Mouse (Mus musculus): ENCODE data around the gene Map3k14.
A peak's percentile ranks its signal among the peaks of the same experiment; 100 is the strongest.

The Map3k14 gene

DNA sequence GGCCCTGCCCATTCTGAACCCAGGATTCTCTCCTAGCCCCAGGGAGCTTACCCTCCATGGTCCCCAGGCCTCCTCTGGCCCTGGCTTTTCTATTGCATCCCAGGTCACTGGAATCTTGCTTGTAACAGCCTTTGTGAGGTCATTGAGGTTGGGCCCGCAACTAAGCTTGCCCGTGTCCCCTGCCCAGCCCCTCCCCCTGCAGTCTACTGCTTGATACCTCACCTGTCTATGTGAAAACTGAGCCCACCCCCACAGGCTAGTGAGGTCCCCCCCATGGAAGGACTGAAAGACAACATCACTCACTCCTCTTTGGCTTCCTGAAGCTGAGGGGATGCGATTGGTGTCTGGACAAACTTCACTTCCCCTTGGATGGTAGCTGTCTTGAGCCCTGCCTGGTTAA is 58.8 kb downstream of the Map3k14 start, which contains the start of gene 1700023F06Rik:
Gene 1700023F06Rik, minus strand, starts transcription at position 101 of the 400 bp plus-strand sequence.
- DNase-seq (ENCODE audit: low spot score), result no peak

DNA sequence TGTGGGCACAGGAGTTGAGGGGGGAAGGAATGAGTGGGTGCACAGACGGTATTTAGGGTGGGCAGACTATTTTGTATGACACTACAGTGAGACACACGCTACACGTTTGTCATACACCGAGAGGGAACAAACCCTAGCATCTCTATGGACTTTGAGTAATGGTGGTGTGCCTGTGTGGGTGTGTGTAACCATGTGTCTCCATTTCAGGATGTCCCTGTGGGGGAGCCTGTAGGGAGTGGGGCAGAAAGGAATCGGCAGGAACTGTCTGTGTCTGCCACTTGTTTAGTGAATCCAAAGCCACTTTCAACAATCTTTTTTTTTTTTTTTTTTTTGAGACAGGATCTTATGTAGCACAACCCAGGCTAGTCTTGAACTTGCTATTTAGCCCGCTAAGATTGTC is 61.1 kb downstream of the Map3k14 start:
- DNase-seq (ENCODE audit: low spot score), result no peak

DNA sequence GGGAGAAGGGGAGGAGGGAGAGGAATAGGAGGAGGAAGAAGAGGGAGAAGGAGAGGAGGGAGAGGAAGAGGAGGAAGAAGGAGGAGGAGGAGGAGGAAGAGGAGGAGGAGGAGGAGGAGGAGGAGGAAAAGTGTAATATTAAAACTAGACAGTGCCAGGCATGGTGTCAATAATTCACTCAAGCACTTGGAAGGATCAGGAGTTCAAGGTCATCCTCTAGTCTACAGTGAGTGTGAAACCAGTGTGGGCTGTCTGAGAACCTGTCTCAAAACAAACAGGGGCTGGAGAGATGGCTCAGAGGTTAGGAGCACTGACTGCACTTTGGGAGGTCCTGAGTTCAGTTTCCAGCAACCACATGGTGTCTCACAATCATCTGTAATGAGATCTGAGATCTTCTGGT is 64.9 kb downstream of the Map3k14 start:
- DNase-seq (ENCODE audit: low spot score), result no peak

DNA sequence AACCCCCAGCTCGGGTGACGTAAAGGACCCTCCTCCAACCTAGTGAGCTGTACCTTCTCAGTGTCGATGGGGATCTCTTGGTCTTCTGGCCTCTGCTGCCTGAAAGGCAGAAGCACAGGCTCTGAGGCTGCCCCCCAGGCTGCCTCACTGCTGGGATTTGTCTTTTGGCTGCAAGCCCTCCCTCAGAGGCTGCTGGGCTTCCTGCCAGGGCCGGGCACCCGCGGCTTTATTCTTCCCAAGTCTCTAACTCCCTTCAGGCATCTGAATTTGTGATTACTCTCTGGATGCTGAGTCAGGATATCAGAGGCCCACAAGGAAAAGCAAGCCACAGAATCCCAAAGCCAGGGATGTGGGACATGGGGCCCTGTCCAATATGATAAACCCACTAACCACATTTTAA is 65.6 kb downstream of the Map3k14 start:
- peak; percentile 79 for DNase-seq (ENCODE audit: low spot score)

DNA sequence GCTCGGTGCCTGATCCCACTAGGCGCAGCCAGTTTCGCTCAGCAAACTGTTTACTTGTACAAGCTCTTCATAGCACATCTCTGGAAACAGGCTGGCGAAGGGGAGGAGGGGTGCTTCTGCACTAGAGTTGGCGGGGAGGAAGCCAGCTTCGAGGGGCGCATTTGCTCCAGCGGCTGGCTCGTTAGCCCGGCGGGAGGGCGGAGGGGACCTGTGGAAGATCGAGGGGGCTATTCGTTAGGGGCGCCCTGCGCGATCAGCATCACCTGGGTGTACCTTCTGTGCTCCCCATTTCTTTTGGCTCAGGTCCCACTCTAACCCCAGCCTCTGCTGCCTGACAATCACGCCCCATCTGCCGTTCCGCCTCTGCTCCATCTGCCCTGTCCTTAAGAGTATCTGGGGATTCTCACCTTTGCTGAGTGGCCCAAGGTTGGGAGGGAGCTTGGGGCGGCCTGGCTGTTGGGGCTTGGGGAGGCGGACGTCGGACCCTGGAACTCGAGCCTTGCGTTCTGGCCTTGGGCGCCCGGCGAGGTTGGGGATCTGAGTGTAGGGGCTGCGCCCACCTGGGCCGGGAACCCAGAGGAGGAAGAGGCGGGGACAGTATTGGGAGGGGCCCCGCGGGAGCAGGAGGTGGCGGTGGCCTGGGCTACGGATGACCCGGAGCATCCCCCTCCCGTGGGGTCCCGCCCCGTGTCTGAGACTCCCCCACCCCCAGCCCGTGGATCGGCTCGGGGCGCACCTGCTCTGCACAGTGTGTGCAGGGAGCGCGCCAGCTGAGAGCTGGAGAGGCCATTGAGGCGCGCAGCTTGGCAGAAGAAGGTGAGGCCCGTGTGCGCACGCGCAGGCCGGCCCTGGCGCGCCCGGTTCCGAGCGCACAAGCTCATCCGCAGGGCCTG is 68.1 kb downstream of the Map3k14 start:
- DNase-seq (ENCODE audit: low spot score), result no peak

DNA sequence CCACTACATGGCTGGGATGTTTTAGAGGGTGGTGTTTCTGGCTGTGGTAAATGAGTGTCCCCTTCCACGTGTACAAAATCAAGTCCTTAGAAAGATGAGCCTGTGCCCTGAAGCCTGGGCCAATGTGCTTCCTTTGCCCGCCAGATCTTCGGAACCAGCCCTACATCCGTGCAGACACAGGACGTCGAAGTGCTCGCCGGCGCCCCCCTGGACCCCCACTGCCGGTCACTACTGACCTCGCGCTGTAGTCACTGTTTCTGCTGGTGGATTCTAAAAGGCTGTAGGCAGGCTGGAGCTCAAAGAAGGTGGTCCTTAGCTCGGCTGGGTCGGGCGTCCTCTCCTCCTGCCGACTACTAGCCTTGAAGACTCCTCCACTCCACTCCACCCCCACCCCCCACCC is 68.9 kb downstream of the Map3k14 start:
- no peak for DNase-seq (ENCODE audit: low spot score)

DNA sequence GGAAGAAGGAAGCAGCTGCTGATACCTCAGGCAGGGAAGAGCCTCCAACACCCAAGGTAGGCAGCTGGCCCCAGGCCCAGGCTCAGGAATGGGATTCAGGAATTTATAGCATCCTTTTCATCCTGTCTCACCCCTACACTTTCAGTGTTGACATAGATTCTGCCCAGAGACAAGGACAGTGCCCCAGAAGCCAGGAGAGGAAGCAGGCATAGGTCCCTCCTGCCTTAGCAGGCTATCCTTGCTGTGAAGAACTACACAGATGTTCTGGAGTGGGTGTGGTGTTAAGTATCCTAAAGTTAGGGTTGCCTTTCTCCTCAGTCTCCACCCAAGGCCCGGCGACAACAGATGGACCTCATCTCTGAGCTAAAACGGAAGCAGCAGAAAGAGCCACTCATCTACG is 69.9 kb downstream of the Map3k14 start:
- no peak for DNase-seq (ENCODE audit: low spot score)

DNA sequence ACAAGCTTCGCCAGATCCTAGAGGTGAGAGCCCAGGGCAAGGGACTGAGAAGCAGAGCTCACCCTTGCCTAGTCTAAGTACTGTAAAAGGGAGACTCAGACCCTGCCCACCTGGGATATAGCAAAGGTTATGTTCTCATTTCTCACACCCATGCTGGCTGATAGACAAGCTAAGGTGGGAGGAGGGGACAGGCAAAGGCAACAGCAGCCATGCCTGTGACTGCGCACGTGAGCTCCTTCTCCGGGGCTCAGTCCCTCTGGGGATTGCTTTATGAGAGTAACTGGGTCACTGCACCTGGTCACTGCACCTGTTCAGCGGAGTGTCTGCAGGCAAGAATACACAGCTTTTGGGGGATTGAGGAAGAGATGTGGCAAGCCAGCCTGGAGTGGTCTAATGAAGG is 71.6 kb downstream of the Map3k14 start:
- no peak for DNase-seq (ENCODE audit: low spot score)

DNA sequence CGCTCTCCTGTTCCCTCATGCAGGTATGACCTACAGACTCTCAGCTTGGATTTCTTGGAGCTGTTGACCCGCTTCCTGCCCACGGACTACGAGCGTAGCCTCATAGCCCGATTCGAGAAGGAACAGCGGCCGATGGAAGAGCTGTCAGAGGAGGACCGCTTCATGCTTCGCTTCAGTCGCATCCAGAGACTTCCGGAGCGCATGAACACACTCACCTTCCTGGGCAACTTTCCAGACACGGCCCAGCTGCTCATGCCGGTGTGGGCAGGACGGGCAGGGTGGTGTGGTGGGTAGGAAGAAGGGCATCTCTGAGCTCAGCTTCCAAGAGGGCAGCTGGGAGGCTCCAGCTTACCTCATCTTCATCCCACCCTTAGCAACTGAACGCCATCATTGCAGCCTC is 72.0 kb downstream of the Map3k14 start:
- no peak for DNase-seq (ENCODE audit: low spot score)

DNA sequence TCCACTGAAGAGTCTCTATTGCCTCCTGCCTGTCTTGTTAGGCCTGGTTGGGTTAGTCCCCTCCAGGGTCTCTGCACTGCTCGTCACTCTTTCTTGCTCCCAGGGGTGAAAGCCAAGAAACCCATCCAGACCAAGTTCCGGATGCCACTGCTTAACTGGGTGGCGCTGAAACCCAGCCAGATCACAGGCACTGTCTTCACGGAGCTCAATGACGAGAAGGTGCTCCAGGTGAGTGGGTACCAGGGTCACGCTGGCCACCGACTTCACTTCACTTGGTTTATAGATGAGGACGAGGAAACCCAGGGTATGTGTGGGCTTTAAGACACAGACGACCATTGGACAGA is 73.5 kb downstream of the Map3k14 start:
- DNase-seq (ENCODE audit: low spot score), result no peak

DNA sequence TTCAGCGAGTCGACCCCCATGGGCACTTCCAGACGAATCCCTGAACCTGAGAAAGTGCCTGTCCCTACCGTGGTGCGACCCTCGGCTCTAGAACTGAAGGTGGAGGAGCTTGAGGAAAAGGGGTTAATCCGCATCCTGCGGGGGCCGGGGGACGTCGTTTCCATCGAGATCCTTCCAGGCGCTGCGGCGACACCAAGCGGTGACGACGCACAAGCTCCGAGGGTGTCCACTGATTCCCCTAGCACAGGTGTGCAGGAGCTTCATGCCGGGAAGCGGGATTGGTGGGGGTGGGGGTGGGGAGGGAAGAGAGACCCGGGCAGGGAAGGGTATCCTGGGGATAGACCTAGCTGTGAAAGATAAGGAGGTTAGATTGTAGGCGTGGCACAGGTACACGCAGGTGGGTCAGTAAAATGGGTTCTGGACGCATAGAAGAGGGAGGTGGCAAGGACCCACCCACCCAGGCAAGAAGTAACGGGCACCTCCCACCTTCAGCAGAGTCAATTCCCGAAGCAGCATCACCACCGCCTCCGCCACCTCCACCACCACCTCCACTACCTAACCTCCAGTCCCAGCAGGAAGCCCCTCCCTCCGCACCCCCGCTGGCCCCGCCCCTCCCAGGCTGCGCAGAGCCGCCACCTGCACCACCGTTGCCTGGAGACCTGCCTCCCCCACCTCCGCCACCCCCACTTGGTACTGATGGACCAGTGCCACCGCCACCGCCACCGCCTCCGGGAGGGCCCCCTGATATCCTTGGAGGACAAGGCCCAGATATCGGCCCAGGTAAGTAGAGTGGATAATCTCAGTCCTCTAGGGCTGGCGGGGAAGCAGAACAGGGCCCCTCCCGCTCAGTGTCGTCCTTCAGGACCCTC is 74.1 kb downstream of the Map3k14 start:
- no peak for DNase-seq (ENCODE audit: low spot score)

DNA sequence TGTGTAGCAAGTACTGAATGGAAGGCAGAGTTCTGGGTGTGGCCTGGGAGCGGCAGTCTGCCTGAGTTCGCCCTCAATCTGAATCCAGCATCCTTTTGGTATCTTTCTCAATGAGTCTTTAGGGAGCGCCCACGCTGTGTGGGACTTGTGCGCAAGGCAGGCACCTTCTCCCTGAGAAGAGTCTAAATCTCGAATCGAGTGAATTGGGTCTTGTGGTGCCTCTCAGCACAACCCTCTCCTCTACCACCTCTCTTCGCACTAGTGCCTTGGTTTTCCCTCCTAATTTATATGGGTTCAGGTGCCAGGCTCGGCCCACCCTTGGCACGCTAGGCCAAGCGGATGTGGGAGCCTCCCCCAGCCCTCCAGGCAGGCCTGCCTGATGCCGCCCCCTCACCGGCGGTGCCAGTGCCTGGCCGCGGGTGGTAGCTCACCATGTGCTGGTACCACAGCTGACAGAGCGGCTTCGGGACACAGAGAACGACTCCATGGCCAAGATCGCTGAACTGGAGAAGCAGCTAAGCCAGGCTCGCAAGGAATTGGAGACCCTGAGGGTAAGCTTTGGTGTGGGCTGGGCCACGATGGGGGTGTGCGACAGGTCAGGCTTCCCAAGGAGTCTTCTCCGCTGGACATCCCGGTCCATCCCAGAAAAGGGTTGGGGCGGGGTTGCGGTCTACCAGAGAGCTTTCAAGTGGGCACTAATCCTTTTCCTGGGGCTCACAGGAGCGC is 74.9 kb downstream of the Map3k14 start:
- DNase-seq (ENCODE audit: low spot score), result no peak

DNA sequence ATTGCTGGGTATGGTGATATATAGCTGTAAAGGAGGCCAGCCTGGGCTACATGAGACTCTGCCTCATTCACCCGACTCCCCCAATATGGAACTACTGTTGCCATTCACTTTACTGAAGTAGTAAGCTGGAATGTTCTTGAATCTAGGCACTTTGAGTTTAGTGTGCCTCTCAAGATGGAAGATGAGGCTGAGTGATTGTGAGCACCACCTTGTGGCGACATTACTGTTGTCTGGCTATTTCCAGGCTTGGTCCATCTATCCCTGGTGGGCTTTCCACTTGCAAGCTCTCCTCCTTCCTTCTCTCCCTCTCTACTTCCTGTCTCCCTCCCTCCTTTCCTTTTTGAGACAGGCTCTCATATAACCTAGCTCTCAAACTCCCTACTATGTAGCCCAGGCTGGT is 82.4 kb downstream of the Map3k14 start:
- DNase-seq (ENCODE audit: low spot score), result peak; percentile 55

DNA sequence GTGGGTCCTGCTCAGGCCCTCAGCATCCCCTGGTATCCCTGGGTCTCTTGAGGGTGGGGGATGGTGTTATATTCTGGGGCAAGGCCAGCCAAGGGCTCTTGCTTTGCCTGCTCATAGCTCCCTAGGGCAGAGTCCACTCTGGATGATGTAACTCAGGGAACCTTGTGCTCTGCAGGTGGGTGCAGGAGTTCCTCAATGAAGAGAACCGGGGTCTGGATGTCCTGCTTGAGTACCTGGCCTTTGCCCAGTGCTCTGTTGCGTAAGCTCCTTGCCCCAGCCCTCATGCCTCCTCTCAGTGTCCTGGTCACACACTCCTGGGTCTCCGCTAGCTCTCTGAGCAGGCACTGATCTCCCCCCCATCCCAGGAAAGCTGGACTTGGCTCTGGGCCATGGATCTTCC is 85.4 kb downstream of the Map3k14 start:
- no peak for DNase-seq (ENCODE audit: low spot score)

DNA sequence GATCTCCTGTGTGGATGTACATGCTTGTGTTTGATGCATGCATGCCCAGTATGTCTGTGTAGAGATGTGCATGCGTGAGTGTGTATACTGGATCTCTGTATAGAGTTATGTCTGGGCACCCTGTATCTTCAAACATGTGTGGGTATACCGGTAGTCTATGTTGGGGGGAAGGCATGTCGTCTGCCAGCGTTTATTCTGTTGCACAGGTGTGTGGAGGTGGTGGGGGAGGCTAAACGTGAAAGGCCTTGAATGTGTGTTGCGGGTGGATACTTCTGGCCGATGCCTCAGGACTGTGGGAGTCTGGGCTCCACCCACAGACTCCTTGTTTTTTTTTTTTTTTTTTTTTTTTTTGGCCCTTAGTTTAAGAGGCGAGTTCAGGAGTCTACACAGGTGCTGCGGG is 85.9 kb downstream of the Map3k14 start:
- no peak for DNase-seq (ENCODE audit: low spot score)

DNA sequence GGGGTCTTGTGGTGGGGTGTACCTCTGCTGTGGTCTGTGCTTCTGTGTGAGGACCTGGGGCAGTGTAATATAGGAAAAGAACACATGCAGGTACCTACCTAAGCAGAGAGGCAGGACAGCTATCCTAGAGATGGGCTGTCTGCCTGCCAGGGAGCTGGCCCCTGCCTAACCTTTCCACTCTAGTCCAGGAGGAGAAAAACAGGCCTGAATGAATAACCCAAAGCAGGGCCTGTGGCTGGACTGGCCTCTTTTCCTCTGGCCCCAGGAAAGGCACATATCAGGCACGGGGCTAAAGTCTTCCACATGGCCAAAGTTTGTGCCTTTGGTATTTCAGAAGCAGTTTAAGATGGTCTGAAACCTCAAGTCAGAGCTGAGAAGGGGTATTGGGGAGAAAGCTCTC is 86.8 kb downstream of the Map3k14 start:
- DNase-seq (ENCODE audit: low spot score), result no peak

DNA sequence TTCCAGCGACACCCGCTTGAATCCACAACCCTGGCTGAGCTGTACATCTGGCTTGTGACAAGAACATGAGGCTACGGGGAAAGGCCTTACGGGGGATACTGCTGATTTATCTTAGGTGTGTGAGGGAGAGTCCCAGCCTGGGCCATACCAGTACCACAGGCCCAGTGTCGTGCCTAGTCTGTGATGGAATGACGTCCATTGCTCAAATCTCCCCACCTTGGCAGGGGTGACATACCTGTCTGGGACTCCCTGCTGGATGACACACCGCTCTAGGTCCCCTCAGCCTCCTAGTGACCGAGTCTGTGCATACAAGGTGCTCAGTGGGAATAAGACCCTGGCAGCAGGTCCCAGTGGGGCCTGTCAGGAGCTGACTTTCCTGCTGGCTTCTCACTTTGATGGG is 88.5 kb downstream of the Map3k14 start:
- DNase-seq (ENCODE audit: low spot score), result no peak

DNA sequence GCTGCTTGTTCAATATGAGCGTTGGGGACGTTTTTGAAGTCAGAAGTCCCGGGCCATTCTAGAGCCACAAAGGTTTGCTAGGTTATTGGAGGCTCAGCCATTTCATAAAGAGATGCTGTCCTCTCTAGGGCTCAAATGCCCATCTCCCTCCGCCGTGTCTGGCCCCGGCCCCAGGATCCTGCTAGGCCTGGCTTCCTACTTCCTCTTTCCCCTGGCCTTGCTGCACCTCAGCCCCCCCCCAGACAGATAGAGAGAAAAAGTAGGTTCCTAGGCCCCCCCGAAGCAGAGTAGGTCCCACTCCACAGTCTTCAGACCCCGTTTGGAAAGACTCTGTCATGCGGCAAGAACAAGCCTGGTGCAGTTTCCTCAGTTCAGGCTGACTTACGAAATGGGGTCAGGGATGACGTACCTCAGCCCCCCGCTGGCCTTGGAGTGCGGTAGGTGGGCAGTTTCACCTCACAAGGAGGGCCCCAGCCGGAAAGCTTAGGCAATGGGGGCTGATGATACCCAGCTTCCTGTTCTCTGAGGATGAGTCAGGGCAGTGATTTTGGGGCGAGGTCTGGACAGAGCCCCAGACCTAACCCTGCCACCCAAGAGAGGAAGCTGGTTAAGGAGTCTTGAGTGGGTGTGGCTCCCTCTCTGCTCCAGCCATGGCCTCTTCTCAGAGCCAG is 89.3 kb downstream of the Map3k14 start:
- no peak for DNase-seq (ENCODE audit: low spot score)

DNA sequence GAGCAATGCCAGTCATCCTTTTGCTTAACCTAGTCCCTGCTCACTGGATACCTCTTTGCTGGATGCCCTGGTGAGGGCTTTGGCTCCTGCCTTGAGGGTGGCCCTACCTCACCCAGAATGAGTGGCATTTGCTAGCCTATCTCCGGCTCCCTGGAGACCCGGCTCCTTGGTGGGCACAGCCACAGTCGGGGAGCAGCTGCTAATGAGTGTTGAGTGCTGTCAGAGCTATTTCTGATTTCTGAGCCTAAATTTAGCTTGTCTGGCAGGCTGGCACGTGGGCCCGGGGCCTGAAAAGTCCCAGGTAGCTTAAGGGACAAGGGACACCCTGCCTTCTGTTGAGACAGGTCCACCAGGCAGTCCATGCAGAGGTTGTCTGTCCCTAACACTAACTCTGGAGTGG is 90.1 kb downstream of the Map3k14 start:
- DNase-seq (ENCODE audit: low spot score), result no peak

DNA sequence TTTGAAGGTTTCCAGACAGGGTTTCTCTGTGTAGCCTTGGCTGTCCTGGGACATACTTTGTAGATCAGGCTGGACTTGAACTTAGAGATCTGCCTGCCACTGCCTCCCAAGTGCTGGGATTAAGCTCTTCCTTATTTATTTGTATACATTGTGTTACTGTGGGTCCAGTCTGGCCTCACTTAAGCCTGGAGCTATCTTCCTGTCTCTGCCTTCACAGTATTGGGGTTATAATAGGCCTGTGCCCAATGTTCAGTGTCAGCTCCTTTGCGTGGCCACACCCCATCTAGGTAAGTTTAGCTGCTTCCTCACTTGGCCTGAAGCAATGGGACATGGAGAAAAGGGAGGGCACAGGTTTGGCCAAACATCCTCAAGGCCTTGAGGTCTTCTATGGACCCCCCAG is 90.8 kb downstream of the Map3k14 start:
- DNase-seq (ENCODE audit: low spot score), result no peak

DNA sequence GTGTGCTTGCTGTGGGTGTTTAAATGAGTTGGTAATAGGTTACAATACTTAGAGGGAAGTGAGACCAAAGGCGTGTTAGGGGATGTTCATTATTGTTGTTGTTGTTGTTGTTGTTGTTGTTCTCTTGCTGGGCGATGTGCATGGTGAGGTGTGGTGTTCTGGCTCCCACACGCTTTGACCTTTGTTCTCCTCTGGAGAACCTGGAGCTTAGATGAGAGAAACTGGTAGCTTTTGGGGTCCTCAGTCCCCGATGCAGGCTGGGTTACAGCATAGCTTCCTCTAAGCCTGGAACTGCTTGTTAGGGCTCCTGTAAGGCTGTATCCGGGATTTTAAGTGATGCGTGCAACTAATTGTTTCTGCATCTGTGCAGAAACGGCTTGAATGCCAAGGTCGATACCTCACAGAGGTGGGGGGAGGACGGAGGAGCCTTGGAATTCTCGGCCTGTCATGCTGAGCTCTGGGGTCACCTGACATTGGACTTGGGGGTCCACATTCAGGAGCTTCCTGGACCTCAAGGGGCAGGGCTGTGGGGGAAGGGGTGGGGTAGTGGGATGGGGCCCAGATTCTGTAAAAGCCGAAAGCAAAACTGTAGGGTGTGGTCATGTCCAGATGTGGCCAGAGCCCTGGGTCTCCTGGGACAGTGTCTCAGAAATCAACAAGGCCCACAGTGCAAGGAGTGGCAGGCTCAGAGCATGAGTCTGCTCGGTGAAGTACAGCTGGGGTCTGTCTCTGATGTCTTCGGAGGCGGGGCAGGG is 91.4 kb downstream of the Map3k14 start:
- DNase-seq (ENCODE audit: low spot score), result peak; percentile 67
